Mouse (Mus musculus) midbrain, embryonic 15.5 days (tissue): ENCODE measurements around the gene Antxrl. TPM values are rescaled to one million over a fixed set of nuclear protein-coding genes. Genes with fewer than 3 reads are reported as not detected.

Experiments used
- ATAC-seq: fragments of 200-750 bp; cut with Nextera tagmentation; replicated peaks from 2 replicates; pipeline ENCODE4 v1.8.0; 2017; ENCODE audit warnings: moderate TSS enrichment
- H3K27ac ChIP-seq: fragments of 300-500 bp; sonication (generic); 2 replicates; pipeline ENCODE4 v1.5.1; 2015; ENCODE audit warnings: mild to moderate bottlenecking, inconsistent platforms
- H3K27me3 ChIP-seq: fragments of 300-500 bp; sonication (generic); replicated peaks from 2 replicates; pipeline ENCODE4 v1.6.1; 2015; ENCODE audit warnings: inconsistent platforms
- H3K36me3 ChIP-seq: fragments of 300-500 bp; sonication (generic); replicated peaks from 2 replicates; pipeline ENCODE4 v1.6.1; 2015; ENCODE audit warnings: inconsistent platforms
- H3K4me1 ChIP-seq: fragments of 300-500 bp; sonication (generic); 2 replicates; pipeline ENCODE4 v1.6.1; 2015; ENCODE audit warnings: inconsistent platforms
- H3K4me2 ChIP-seq: fragments of 300-500 bp; sonication (generic); 2 replicates; pipeline ENCODE4 v1.6.1; 2015; ENCODE audit warnings: inconsistent platforms, mild to moderate bottlenecking, moderate library complexity
- H3K4me3 ChIP-seq: fragments of 300-500 bp; sonication (generic); 2 replicates; pipeline ENCODE4 v1.5.1; 2015; ENCODE audit warnings: mild to moderate bottlenecking, inconsistent platforms
- H3K9ac ChIP-seq: fragments of 300-500 bp; sonication (generic); 2 replicates; pipeline ENCODE4 v1.6.1; 2015; ENCODE audit warnings: mild to moderate bottlenecking, inconsistent platforms
- H3K9me3 ChIP-seq: fragments of 300-500 bp; sonication (generic); 2 replicates; pipeline ENCODE4 v1.6.1; 2016; ENCODE audit warnings: inconsistent platforms
- WGBS: fragments of 180-500 bp; shearing (Covaris S2); methylation state at CpG from one replicate; pipeline ENCODE4 v1.1.7; 2015; ENCODE audit warnings: mixed read lengths; 5-methylcytosine and 5-hydroxymethylcytosine counted together
- polyA plus RNA-seq: library from polyadenylated mRNA; unstranded; fragments of >200 nt; fragmentation: Nextera tagmentation; extraction: Ambion mirVana; gene quantifications from 2 replicates; pipeline ENCODE4 v1.2.1, GENCODE M21; 2015

Gene Antxrl
- polyA plus RNA-seq: not detected in 2 replicates

DNA sequence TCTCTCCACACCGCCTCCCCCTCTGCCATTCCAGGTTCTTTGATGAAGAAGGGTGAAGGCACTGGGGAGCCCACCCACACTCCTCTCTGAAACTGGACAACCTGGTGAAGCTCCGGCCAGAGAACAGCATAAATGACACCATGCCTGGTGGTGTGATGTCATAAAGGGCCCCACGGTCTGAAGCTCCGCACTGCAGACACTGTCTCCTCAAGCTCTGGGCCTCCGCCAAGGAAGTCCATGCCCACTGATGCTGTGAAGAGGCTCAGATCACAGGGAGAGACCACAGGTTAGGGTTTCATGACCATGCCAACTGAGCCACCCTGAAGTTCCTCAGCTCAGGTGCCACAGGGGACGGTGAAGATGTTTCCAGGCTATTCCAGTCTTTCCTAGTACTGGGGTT lies at the start of gene Antxrl:
TSS of gene Antxrl (plus strand) at position 192 of the 400 bp plus-strand sequence.
- Histone ChIP-seq H3K9me3 (no peaks in the 10 kb centered on the region), H3K4me1 (no peaks in the 10 kb centered on the region), H3K27me3 (no peaks in the 10 kb centered on the region), H3K4me2 (no peak within 1 kb of the TSS), H3K27ac (no peak within 1 kb of the TSS), H3K9ac (no peak within 1 kb of the TSS), H3K4me3 (no peak within 1 kb of the TSS), H3K36me3 (no peaks in the 10 kb centered on the region)
- no peak for ATAC-seq
- 94% methylated on average over 6 of the region's 6 CpGs for WGBS

DNA sequence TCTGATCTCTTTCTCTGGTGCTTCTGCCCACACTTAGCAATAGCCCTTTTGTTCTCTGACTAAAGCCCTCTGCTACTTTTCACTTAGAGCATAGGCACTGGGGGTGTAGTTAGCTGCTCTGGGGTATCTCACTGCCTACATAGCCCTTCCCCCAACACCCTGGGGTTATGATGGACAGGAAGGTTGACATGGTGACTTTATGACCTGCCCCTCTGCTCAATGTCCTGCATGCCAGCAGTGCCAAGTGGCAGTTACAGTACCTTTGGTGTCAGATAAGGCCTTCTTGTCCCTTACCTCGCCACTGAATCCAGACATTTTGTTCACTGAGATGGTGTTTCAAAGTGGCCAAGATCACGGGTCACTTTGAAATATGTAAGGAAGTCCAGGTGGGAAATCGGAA lies 37.4 kb upstream of the Antxrl start, which contains the start of gene Gm30083:
TSS of gene Gm30083 (minus strand) at position 120 of the 400 bp plus-strand sequence.
- 90% methylated on average over 3 of the region's 3 CpGs for WGBS
- Histone ChIP-seq H3K9ac (no peak within 1 kb of the TSS), H3K27ac (no peak within 1 kb of the TSS), H3K4me3 (no peak within 1 kb of the TSS), H3K27me3 (no peaks in the 10 kb centered on the region), H3K36me3 (no peaks in the 10 kb centered on the region), H3K4me2 (no peak within 1 kb of the TSS), H3K9me3 (no peaks in the 10 kb centered on the region), H3K4me1 (no peaks in the 10 kb centered on the region)
- no peak for ATAC-seq

DNA sequence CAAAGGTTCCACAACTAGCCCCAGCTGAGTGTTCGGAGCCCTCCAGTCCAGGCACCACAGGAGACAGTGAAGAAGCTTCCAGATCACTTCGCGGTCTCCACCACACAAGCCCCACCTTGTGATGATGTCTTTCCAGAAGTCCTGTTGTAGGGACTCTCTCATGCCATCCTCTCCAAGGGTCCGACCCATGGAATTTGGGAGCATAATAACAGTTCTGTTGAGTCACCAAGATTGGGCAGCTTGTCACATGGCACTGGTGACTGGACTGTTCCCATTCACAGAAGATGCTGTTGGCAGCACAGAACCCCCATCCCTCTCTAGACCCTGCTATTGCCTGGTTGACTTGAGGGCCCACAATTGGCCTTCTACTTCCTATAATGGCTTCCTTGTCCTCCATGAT lies 36.1 kb upstream of the Antxrl start, which contains the start of gene Gm5460:
TSS of gene Gm5460 (plus strand) at position 378 of the 400 bp plus-strand sequence.
- 94% methylated on average over 4 of the region's 4 CpGs for WGBS
- no peak within 1 kb of the TSS for H3K4me2 ChIP-seq
- no peaks in the 10 kb centered on the region for H3K36me3 ChIP-seq
- no peak within 1 kb of the TSS for H3K4me3 ChIP-seq
- no peak within 1 kb of the TSS for H3K9ac ChIP-seq
- H3K9me3 ChIP-seq: no peaks in the 10 kb centered on the region
- no peak within 1 kb of the TSS for H3K27ac ChIP-seq
- ATAC-seq: no peak
- no peaks in the 10 kb centered on the region for H3K4me1 ChIP-seq
- H3K27me3 ChIP-seq: no peaks in the 10 kb centered on the region

DNA sequence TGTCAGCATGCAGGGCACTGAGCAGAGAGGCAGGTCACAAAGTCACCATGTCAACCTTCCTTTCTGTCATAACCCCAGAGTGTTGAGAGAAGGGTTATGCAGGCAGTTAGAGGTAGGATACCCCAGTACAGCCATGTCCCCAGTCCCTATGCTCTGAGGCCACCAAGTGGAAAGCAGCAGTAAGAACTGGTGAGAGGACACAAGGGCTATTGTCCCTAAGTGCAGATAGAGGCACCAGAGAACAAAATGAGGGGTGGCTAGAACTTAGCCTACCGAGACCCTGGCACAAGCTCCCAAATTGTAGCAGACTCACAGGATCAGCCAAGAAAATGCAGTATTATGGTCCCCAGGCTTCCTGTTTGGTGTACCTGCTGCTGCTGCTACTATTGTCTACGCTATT lies 35.6 kb upstream of the Antxrl start:
- Histone ChIP-seq H3K27me3 (no peaks in the 10 kb centered on the region), H3K4me2 (no peak overlapping the region), H3K4me1 (no peaks in the 10 kb centered on the region), H3K4me3 (no peak overlapping the region), H3K9me3 (no peaks in the 10 kb centered on the region), H3K36me3 (no peaks in the 10 kb centered on the region), H3K9ac (no peak overlapping the region), H3K27ac (no peak overlapping the region)
- WGBS: 90% methylated on average over 2 of the region's 2 CpGs
- no peak for ATAC-seq

DNA sequence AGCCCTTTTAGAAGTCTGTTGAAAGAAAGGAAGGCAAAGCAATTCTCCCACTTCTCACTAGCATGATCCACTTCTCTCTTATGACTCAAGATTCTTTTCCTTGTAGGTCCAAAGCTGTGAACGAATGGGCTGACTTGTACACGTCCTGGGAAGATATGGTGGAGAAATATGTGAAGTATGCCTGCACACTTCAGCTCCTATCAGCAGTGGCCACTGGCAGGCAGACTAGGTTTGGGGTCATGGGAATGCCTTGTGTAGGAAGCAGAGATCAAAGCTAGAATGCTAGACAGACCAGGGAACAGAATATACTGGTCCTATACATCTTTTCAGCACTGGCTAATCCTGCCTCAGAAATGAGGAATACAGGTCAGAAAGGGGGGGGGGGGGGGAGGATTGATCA lies 25.8 kb upstream of the Antxrl start:
- H3K36me3 ChIP-seq: no peaks in the 10 kb centered on the region
- no peak for ATAC-seq
- WGBS: 82% methylated on average over 2 of the region's 2 CpGs

DNA sequence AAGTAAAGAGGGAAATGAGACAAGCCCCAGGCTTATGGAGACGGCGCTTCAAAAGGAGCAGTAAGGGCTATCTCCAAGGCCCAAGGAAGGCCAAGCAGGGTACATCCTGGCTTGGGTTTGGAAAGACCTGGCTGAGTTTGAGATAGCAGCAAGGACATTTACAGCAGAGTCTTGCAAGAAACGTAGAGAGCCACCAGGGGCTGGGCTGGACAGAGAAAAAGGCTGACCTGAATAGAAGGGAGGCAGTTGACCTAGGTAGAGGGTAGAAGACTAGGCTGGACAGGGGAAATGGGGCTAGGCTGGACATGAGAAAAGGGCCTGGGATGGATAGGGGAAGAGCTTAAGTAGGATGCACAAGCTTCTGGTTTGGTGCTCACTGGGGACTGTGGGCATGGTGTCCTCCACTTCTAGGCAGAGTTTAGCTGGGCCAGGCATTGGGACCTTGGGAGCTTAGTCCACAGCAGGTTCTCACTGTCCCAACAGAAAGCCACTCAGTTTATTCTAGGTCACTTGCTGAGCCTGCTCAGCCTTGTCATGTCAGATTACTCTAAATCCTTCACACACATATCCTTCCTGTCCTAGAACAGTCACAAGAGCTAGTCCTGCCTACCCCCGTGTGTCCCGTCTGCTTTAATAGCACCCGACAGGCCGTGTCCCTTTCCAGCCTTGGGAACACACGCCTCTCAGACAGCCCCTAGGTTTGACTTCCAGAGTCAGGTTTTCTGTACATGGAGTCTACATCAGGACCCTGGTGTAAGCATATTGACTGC lies 18.5 kb upstream of the Antxrl start:
- WGBS: 84% methylated on average over 8 of the region's 8 CpGs

More for the DNA sequence above, 25.8 kb upstream of the Antxrl start:
- Histone ChIP-seq H3K9ac (no peak overlapping the region), H3K9me3 (peaks cover 5% of the 10 kb centered on the region; the same call in 1 of the 2 replicates), H3K4me1 (no peaks in the 10 kb centered on the region), H3K27me3 (no peaks in the 10 kb centered on the region), H3K27ac (no peak overlapping the region), H3K4me2 (no peak overlapping the region), H3K4me3 (no peak overlapping the region)

DNA sequence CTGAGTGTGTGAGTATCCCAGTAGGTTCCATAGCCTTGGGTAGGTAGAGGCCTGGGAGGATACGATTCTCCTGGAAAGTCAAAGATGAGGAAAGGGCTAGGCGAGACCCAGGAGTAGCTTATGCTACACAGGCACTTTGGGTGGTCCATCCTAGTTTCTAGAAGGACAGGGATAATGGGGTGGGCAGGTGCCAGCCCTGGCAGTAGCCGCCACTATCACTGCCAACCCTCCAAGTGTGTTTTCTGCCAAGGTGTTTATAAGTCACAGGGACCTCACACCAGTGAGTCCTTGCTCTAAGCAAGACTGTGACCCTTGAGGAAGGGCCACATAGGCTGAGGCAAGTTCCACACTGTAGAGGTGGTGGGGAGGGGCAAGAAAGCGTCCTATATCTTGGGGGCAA lies 11.3 kb upstream of the Antxrl start:
- no peaks in the 10 kb centered on the region for H3K4me1 ChIP-seq
- no peaks in the 10 kb centered on the region for H3K27me3 ChIP-seq
- H3K4me2 ChIP-seq: no peak overlapping the region
- H3K36me3 ChIP-seq: no peaks in the 10 kb centered on the region
- WGBS: 82% methylated on average over 4 of the region's 4 CpGs
- H3K27ac ChIP-seq: no peak overlapping the region
- no peak overlapping the region for H3K4me3 ChIP-seq
- H3K9me3 ChIP-seq: no peaks in the 10 kb centered on the region
- no peak overlapping the region for H3K9ac ChIP-seq
- ATAC-seq: no peak

More for the DNA sequence above, 18.5 kb upstream of the Antxrl start:
- no peak overlapping the region for H3K4me3 ChIP-seq
- no peaks in the 10 kb centered on the region for H3K9me3 ChIP-seq
- H3K27me3 ChIP-seq: no peaks in the 10 kb centered on the region
- H3K36me3 ChIP-seq: no peaks in the 10 kb centered on the region
- no peaks in the 10 kb centered on the region for H3K4me1 ChIP-seq
- no peak overlapping the region for H3K4me2 ChIP-seq
- no peak overlapping the region for H3K27ac ChIP-seq
- H3K9ac ChIP-seq: no peak overlapping the region
- no peak for ATAC-seq

DNA sequence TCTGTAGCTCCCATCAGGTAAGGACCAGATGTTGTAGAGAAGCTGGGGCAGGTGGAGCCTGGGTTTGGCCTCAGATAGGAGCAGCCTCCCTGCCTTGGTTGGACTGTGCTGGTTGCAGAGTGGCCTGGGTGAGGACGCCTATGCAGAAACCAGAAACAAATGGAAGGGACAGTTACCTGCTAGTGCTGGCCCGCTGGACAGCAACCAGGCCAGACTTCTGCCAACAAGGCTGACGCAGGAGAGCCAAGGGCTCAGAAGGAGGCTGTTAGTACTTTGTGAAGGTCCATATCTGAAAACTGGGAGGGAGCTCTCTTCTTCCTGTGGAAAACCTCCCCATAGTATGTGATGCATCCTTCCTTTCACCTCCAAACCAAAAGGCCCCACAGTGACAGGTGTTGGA lies 9.2 kb upstream of the Antxrl start:
- no peak overlapping the region for H3K9ac ChIP-seq
- H3K27ac ChIP-seq: no peak overlapping the region
- no peaks in the 10 kb centered on the region for H3K9me3 ChIP-seq
- 82% methylated on average over 3 of the region's 3 CpGs for WGBS
- no peak overlapping the region for H3K4me3 ChIP-seq
- H3K36me3 ChIP-seq: no peaks in the 10 kb centered on the region
- ATAC-seq: no peak
- H3K27me3 ChIP-seq: no peaks in the 10 kb centered on the region
- H3K4me1 ChIP-seq: no peaks in the 10 kb centered on the region
- H3K4me2 ChIP-seq: no peak overlapping the region

DNA sequence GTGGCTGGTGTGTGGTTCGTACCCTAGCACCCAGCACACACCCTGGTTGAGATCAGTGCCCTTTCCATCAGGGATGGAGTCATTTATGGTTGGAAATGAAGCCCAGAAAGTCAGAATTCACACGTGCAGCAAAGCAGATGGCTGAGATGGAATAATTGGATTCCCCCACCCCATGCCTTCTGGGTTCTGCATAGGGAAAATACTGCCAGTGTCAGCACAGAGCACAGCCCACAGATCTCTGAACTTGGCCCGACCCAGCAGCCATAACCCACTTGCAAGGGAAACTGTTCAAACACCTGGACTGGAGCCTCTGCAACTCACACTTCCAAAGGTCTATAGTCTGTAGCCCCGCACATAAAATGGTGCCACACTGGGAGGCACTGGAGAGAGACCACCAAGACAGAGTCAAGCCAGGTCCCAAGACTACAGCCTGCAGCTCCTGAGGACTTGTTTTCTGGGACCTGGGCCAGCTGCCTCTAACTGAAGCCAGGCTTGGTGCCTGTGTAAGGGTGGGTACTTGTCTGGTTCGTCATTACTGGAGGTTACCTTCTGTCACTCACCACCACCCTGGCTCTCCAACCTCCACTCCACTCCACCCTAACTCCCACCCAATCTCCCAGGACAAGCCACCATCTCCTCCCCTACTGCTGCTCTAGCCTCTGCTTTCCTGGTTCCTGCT lies 2.3 kb upstream of the Antxrl start:
- H3K4me1 ChIP-seq: no peaks in the 10 kb centered on the region
- ATAC-seq: no peak
- no peaks in the 10 kb centered on the region for H3K27me3 ChIP-seq
- H3K36me3 ChIP-seq: no peaks in the 10 kb centered on the region
- H3K9me3 ChIP-seq: no peaks in the 10 kb centered on the region
- no peak overlapping the region for H3K4me2 ChIP-seq
- whole genome bisulfite sequencing: 78% methylated on average over 5 of the region's 5 CpGs
- H3K27ac ChIP-seq: no peak overlapping the region
- H3K4me3 ChIP-seq: no peak overlapping the region
- H3K9ac ChIP-seq: no peak overlapping the region

DNA sequence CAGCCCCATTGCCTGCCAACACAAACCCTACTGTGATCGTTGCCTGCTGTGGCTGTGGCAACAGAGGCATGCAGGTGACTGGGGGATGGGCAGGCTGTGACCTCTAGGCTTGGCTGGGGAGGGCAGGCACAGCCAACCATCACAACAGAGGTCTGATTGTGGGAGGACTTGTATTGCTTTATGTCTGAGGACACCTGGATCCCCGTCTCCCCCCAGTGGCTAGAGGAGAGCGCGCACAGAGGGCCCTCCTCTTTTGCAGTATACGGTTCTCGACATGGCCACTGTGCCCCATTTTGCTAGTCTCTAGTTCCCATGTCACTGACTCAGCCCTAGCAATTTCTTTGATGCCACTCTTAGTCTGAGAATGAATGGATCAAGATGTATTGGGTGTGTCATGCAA lies 19.2 kb downstream of the Antxrl start:
- no peak for ATAC-seq
- H3K36me3 ChIP-seq: no peaks in the 10 kb centered on the region
- no peaks in the 10 kb centered on the region for H3K4me1 ChIP-seq
- no peak overlapping the region for H3K27ac ChIP-seq
- H3K9ac ChIP-seq: no peak overlapping the region
- H3K4me2 ChIP-seq: no peak overlapping the region
- H3K27me3 ChIP-seq: no peaks in the 10 kb centered on the region
- 74% methylated on average over 6 of the region's 6 CpGs for WGBS
- H3K9me3 ChIP-seq: no peaks in the 10 kb centered on the region
- H3K4me3 ChIP-seq: no peak overlapping the region

DNA sequence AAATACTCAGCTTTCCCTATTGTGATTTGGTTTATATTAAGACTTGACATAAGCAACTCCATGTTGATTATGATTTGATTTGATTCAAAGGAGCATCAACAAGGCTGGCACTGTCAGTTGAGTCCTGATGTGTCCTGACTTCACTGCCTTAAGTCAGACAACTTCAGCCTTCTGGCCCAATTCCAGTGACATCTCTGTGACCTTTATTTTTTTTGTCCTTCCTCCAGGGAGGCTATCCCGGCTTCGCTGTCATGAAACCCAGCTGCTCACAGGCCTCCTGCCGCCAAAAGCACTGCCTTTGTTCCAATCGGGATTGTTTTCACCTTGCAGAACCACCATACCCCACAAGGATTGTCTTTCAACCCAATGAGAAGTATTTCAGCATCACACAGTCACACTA lies 22.8 kb downstream of the Antxrl start:
- Histone ChIP-seq H3K9ac (no peak overlapping the region), H3K36me3 (no peaks in the 10 kb centered on the region)

DNA sequence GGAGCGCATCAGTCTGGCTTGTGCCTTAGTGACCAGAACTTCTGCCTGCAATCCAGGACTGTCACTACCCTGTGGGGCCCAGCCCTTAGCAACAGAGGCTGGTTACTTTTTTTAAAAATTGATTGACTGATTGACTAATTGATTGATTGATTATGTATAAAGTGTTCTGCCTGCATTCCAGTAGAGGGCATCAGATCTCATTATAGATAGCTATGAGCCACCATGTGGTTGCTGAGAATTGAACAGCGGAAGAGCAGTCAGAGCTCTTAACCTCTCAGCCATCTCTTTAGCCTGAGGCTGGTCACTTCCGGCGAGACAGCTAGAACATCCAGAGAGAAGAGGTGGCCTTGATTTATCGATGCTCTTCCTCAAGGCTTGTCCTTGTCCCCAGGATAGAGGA lies 24.7 kb downstream of the Antxrl start:
- ATAC-seq: no peak
- H3K4me1 ChIP-seq: peaks cover 2% of the 10 kb centered on the region; the same call in 1 of the 2 replicates
- no peaks in the 10 kb centered on the region for H3K9me3 ChIP-seq
- 75% methylated on average over 5 of the region's 5 CpGs for WGBS
- H3K4me2 ChIP-seq: no peak overlapping the region
- no peak overlapping the region for H3K9ac ChIP-seq
- H3K4me3 ChIP-seq: no peak overlapping the region
- no peak overlapping the region for H3K27ac ChIP-seq
- H3K27me3 ChIP-seq: no peaks in the 10 kb centered on the region
- no peaks in the 10 kb centered on the region for H3K36me3 ChIP-seq

More for the DNA sequence above, 22.8 kb downstream of the Antxrl start:
- H3K4me1 ChIP-seq: no peaks in the 10 kb centered on the region
- 43% methylated on average over 4 of the region's 4 CpGs for WGBS
- ATAC-seq: no peak
- no peaks in the 10 kb centered on the region for H3K9me3 ChIP-seq
- no peak overlapping the region for H3K4me3 ChIP-seq
- H3K27ac ChIP-seq: no peak overlapping the region
- H3K27me3 ChIP-seq: no peaks in the 10 kb centered on the region
- no peak overlapping the region for H3K4me2 ChIP-seq
